Mouse (Mus musculus) kidney, postnatal 4 days (tissue): ENCODE measurements around the gene Ttc28.
"Not testable (repeated sequence)": the region's sequence is repeated elsewhere in the genome, so short reads cannot be mapped to it uniquely, and the experiment has no call there.

ENCODE experiments used
- DNase-seq, 2 experiments: peaks; one replicate each; pipeline ENCODE4 v3.0.0; 2021; ENCODE audit warnings: mixed read lengths in 2 of 2

The Ttc28 gene

GRCm38 (mm10) chr5:111254781-111255180 is 375.2 kb downstream of the Ttc28 start:
- no peak for DNase-seq

DNA sequence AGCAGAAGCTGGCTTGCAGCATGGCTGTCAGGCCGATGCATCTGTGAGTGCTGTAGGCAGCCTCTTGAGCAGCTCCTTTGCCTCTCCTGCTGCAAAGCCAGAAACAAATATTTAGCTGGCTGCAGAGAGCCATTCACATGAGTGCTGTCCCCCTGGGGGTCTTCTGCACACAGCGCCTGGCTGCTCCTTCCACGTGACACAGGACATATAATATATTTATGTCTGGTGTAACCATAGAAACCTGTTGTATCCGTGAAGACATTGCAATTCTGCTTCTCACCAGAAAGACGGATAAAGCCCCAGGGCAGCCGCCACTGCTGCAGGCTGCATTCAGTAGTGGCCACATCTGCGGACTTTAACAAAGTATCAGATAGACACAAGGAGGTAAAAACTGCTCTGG is 376.6 kb downstream of the Ttc28 start:
- DNase-seq, result peak; percentile 19 to 34

DNA sequence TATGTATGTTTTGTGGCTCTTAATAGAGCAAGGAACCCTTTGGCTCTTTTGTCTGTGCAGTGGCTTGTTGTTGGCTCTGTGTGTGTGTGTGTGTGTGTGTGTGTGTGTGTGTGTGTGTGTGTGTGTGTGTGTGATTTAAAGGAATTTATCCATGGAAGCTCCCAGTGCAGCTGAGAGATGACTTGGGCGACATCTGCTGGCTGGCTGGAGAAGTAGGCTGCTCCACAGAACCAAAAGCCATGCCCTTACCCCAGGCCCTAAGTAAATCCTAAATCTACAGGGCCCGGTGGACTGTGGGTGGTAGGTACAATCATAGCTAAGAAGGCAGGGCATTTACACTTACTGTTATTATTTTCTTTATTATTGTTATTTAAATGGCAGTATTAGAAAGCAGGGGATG is 377.5 kb downstream of the Ttc28 start:
- DNase-seq, result peak; percentile 88 to 91

GRCm38 (mm10) chr5:111261162-111261561 is 381.6 kb downstream of the Ttc28 start:
- DNase-seq, result not testable (repeated sequence)

GRCm38 (mm10) chr5:111261733-111262573 is 382.4 kb downstream of the Ttc28 start:
- DNase-seq, result peak in 1 of 2 experiments; percentile 43

- peak; percentile 63 to 76 for DNase-seq
These were observed 383.1 kb downstream of the Ttc28 start for GRCm38 (mm10) chr5:111262574-111263239.

GRCm38 (mm10) chr5:111263370-111263769 is 383.8 kb downstream of the Ttc28 start:
- DNase-seq, result peak in 1 of 2 experiments; percentile 56

- no peak for DNase-seq
These were observed 384.9 kb downstream of the Ttc28 start for GRCm38 (mm10) chr5:111264488-111264887.

DNA sequence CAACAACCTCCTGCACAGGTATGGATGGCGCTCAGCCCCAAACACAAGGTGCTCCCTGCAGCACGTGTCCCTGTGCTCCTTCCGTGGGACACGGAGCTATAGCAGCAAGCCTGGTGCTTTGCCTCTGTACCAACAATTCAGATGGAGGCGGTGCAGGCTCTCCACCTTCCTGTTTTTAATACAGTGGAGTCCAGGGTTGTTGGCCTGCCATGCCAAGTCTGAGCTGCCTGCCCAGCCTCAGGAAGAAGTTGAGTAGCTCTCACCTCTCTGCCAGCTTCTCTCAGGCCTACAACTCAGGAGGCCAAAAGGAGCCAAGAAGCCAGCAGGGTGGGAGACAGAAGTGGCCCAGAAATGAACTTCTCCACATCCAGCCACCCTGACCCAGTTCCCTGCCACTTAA is 387.1 kb downstream of the Ttc28 start:
- DNase-seq, result no peak

DNA sequence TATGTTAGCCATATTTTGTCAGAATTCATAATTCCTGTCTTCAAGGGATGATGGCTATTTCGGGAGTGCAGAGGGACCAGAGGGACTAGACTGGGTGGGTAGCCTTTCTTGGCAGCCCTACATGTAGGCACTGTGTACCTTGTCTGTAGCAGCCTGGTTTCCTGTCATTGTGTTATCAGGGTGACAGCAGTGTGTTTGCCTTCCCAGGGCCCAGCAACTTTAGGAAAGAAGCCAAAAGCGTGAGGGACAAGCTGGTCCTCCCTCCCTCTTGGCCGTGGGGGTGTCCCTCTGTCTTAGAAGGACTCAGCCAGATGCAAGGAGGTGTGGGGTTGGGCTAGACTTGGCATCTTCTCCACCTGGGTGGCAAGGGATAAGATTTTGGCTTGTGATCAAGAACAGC is 387.5 kb downstream of the Ttc28 start:
- DNase-seq, result peak in 1 of 2 experiments; percentile 41

- DNase-seq, result no peak
These were observed 389.2 kb downstream of the Ttc28 start for GRCm38 (mm10) chr5:111268852-111269251.

DNA sequence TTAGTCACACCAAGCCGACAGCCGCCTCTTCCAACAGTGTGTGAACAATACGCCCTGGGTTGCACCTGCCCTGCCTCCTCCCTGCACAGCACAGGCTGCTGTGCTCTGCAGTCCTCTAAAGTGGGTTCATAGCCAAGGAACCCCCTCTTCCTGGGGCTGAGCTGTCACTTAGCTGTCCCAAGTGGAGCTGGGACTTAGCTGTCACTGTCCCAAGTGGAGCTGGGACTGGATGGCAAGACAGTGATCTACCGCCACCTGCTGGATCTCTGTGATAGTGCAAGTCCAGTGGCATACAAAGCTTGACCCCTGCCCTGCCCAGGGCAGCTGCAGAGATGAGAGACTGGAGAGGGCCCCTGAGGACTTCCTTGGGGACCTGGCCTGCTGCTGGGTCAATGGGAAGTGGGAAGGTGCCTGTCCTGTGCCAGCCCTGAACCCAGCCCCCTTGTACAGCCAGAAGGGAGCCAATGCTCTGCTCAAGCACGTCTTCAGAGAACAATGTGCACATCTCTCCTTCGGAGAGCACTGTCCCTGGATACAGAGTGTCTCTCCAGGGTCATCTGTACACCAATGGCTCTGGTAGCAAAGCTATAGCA is 390.1 kb downstream of the Ttc28 start:
- peak; percentile 91 to 92 for DNase-seq

DNA sequence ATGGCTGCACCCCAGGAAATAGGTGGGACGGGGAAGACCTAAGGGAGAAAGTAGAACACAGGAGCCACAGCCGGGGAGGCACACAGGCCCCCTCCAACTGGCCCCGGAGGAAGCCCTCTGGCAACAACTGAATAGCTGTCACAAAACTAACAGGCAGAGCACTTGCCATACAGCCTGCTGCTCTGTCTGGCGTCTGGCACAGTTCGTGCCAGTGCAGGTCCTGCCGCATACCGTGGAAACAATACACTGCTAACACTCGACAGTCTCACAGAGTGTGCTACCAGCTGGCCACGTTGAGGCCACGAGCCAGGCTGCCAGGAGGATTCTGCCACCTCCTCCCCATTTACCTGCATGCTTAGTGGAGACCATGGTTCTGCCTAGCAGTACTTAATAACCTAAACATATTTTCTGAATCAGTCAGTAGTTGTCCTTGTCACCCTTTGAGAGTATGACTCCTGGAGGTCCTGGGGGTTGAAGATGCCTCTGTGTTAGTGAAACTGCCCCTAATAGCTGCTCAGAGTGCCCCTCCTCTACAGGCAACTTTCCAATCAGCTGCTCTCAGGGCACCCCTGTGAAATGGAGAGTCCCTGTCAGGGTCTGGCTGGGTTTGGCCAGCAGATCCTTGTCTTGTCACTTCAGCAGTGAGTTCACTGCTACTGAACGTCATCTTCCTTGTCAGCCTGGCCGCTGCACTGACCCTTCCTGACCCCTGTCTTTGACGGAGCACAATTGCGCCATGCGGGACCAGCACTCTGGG is 390.8 kb downstream of the Ttc28 start:
- no peak for DNase-seq

- DNase-seq, result peak; percentile 94
These were observed 394.0 kb downstream of the Ttc28 start for GRCm38 (mm10) chr5:111273589-111273988.

DNA sequence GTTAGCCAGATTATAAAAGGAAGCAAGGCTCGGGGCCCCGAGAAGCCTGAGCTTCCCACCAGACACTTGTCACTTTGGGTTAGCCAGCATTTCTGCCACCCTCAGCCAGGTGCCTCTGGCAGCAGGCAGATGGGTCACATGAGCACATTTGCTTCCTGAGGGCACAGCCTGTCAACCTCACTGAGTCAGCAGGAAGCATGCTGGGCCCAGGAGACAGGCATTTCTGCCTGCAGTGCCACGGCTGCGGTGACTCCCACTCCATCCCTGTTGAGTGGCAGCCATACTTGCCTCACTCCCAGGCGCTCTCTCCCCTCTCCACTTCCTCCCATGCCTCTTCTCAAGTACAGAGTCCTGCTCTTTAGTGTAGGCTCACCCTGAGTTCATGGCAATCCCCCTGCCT is 395.3 kb downstream of the Ttc28 start:
- no peak for DNase-seq

- no peak for DNase-seq
These were observed 405.0 kb downstream of the Ttc28 start for GRCm38 (mm10) chr5:111284420-111285175.

GRCm38 (mm10) chr5:111287571-111287970 is 408.0 kb downstream of the Ttc28 start:
- no peak for DNase-seq

DNA sequence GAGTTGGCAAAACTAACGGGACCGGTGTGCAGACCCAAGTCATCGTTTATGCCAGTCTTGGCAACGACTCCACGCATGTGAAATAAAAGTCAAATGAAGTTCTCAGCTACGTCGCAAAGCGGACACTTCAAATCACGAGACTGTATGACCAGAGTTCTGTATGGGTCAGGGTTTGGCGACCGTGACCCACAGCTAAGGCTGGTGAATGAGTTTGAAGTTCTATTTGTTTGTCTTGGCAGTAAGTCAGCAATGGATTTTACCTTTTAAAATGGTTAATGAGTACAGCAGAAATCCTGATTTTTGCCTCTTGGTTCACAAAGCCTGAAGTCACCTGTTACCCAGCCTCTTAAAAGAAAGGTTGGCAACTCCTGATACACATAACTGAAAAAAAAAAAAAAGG is 408.9 kb downstream of the Ttc28 start:
- DNase-seq, result no peak

DNA sequence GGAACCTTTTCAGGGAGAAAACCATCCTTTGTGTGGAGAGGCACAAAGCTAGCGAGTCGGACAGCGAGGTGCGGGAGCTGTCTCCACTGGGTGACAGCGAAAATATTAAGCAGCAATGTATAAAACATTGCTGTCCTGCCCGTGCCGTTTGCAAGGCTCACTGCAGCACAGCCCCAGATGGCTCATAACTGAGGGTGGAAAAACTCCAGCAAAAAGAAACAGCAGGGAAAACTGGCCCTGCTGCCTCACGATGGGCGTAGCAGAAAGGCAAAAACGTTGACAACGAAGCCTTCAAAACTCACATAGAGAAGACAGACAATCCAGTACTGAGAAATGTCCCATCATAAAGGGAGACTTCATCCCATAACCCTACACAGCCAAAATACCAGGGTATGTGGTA is 410.5 kb downstream of the Ttc28 start:
- no peak for DNase-seq

DNA sequence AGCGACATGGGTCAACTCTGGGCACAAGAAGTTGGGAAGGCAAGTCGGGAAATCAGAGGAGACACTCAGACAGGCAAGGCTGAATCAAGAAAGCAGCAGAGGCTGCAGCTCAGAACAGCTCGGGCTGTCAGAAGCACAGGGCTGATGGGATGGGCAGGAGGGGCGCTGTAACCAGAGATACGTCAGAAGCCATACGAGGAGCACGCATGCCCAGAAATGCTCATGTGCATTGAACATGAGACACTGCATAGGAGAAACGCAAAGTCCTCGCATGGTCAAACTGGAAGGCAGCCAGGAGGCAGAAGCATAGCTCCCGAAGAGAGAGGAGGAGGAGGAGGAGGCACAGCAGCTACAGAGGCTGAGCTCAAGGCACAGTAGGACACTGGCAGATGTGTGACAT is 412.0 kb downstream of the Ttc28 start:
- peak; percentile 56 to 68 for DNase-seq

DNA sequence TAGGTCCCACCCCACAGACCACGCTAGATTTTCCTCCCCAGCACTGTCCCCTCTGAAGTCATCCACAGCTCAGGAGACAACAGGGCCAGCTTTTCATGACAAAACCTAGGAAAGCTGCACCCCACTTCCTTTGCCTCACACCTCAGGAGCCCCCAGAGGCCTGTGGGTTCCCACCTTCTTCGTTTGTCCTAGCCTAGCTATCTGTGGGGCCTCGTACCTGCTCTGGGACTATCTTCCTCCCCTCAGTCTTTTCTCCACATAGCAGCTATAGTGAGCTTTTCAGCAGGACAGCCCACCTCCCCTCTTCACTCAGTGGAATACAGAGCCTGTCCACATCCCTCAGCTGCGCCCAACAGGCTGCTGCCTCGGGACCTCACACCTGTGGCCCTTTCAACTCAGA is 418.2 kb downstream of the Ttc28 start:
- no peak for DNase-seq

GRCm38 (mm10) chr5:111298706-111299105 is 419.1 kb downstream of the Ttc28 start:
- DNase-seq, result peak; percentile 39 to 54
